Mouse (Mus musculus) lung, postnatal 4 days (tissue): Measurements from ENCODE around the gene Zfp691.

Source experiments
- DNase-seq, 2 experiments: peaks; one replicate each; pipeline ENCODE4 v3.0.0; 2021

Gene Zfp691

GRCm38 (mm10) chr4:119120095-119120494 lies 53.9 kb downstream of the Zfp691 start:
- no peak for DNase-seq
